Mouse (Mus musculus) liver, adult 10 weeks (tissue): ENCODE measurements around the gene Adcy6. TPM values are rescaled to one million over a fixed set of nuclear protein-coding genes. Genes with fewer than 3 reads are reported as not detected.

Experiments used
- polyA plus RNA-seq: library from polyadenylated mRNA; stranded (reverse); fragments of 350-450 nt; fragmentation: Illumina TruSeq; extraction: RNeasy Lipid Tissue Mini Kit (QIAGEN cat#74804); gene quantifications from one replicate; pipeline ENCODE4 v1.2.3, GENCODE M21; 2014; ENCODE audit warnings: low read depth, low replicate concordance

Adcy6 gene
- 2.4 TPM for polyA plus RNA-seq

DNA sequence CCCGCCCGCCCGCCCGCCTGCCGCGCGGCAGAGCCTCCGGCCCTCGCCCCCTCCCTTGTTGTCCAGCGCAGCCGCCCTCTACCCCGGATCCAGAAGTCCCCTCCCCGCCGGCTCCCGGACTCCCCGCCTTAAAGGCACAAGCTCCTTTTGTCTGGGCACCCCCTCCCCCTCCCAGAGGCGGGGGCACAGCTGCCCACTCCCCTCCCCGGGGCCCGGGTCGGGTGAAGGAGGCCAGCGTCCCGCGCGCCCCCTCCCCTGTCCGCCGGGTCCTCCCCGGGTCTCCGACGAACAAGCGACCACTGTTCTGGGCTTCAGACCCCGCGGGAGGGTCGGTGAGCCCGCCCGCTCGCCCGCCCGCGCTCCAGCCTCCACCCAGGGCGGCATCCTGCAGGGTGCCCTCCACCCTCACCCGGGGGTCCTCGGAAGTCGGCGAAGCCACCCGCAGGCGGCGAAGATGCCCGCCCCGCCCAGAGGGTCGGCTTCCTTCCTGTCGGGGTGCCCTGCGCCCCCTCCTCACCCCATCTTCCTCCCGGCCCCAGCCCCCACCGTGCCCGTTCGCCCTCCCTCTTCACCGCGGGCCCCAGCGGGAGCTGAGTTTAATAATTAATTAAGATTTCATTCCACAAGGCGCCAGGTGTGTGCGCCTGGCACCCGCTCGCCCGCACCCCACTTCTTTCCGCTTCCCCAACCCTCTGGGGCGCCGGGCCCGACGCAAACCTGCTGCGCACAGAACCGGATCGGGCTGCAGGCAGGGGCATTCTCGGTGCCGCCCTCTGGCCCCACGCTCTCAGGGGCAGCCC lies at the start of gene Adcy6:
Gene Adcy6, minus strand, starts transcription at position 746 of the 800 bp plus-strand sequence.

DNA sequence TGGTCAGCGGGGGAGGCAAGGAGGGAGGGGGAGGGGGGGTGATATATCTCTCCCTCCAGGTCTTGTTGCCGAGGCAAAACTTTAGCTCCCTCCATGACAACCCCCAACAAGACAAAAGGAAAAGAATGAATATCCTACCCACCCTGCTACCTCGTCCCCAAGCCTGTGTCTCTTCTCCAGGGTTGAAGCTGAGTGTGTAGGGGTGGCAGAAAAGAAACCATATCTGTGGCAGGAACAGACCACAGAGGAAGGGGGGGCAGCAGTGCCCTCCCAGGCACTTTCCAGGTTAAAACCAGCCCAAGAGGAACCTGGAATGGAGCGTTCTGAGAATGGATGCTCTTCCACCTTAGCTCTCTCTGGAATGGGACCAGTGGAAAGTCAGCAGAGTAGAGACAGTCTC lies 20.7 kb upstream of the Adcy6 start, which contains the start of gene Cacnb3:
Gene Cacnb3, plus strand, starts transcription at position 301 of the 400 bp plus-strand sequence.

DNA sequence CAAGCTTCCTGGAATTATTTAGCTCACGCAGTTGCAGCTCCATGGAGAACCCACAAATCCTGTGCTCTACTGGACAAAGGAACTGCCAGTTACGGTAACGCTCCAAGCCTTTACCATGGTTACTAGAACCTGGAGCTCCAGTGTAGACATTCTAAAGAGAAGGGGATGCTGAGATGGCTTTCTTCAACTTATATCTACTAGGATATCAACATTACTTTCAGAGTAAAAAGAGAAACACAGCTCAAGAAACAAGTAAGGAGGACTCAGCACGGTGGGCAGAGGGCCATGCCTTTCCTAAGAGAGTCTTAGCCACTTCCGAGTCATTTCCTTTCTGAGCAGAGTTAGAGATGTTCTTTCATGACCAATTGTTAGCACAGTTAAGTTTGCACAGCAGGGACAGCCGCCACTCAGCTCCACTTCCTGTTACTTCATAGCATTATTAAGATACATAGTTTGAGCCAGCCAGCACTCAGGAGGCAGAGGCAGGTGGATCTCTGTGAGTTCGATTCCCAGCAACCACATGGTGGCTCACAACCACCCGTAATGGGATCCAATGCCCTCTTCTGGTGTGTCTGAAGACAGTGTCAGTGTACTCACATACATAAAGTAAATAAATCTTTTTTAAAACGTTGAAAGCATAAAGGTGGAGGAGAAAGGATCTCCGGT lies 38.9 kb downstream of the Adcy6 start, which contains the start of the genes Ccnt1 and 4930415O20Rik:
Gene Ccnt1, minus strand, starts transcription at position 51 of the 666 bp plus-strand sequence.
Gene 4930415O20Rik, plus strand, starts transcription at position 132 of the 666 bp plus-strand sequence.

Other genes starting within 250 kb of the Adcy6 start
- gene Olfr283, start 229.1 kb downstream of the Adcy6 start, polyA plus RNA-seq: not detected
- gene Olfr282, start 178.9 kb downstream of the Adcy6 start, polyA plus RNA-seq: not detected
- gene Olfr281, start 157.5 kb downstream of the Adcy6 start, polyA plus RNA-seq: not detected
- gene OR5BS1P, start 140.2 kb downstream of the Adcy6 start, polyA plus RNA-seq: not detected
- gene Lalba, start 127.4 kb downstream of the Adcy6 start, polyA plus RNA-seq: not detected
- gene Olfr279, start 117.7 kb downstream of the Adcy6 start, polyA plus RNA-seq: not detected
- 18.8 TPM for gene Kansl2, start 75.8 kb downstream of the Adcy6 start, polyA plus RNA-seq
- 25.8 TPM for gene Ccnt1, start 39.2 kb downstream of the Adcy6 start, polyA plus RNA-seq
- gene 4930415O20Rik, start 39.1 kb downstream of the Adcy6 start, polyA plus RNA-seq: not detected
- not detected for gene Cacnb3, start 20.8 kb upstream of the Adcy6 start, polyA plus RNA-seq
- 2.8 TPM for gene Ddx23, start 52.8 kb upstream of the Adcy6 start, polyA plus RNA-seq
- gene Rnd1, start 67.4 kb upstream of the Adcy6 start, polyA plus RNA-seq: 6.3 TPM
- gene Ccdc65, start 98.1 kb upstream of the Adcy6 start, polyA plus RNA-seq: not detected
- gene Fkbp11, start 118.1 kb upstream of the Adcy6 start, polyA plus RNA-seq: 1.7 TPM
- 14.6 TPM for gene Arf3, start 153.1 kb upstream of the Adcy6 start, polyA plus RNA-seq
- not detected for gene Wnt10b, start 168.1 kb upstream of the Adcy6 start, polyA plus RNA-seq
- gene Wnt1, start 179.8 kb upstream of the Adcy6 start, polyA plus RNA-seq: not detected
- gene Ddn, start 199.4 kb upstream of the Adcy6 start, polyA plus RNA-seq: not detected
- gene Prkag1, start 221.4 kb upstream of the Adcy6 start, polyA plus RNA-seq: 28.5 TPM